Mouse (Mus musculus): ENCODE results near the gene Kif21b.

Kif21b gene

GRCm38 (mm10) chr1:136156304-136156703, 25.1 kb downstream of the Kif21b start:
- no peak for DNase-seq (ENCODE audit: extremely low spot score, low spot score)

GRCm38 (mm10) chr1:136156951-136157350, 25.8 kb downstream of the Kif21b start:
- no peak for DNase-seq (ENCODE audit: extremely low spot score, low spot score)

GRCm38 (mm10) chr1:136159830-136160229, 28.6 kb downstream of the Kif21b start:
- no peak for DNase-seq (ENCODE audit: extremely low spot score, low spot score)

GRCm38 (mm10) chr1:136160297-136160696, 29.1 kb downstream of the Kif21b start:
- DNase-seq (ENCODE audit: extremely low spot score, low spot score): no peak

- DNase-seq (ENCODE audit: extremely low spot score, low spot score): no peak
Measured at GRCm38 (mm10) chr1:136160930-136161329, 29.7 kb downstream of the Kif21b start.

- no peak for DNase-seq (ENCODE audit: extremely low spot score, low spot score)
Measured at GRCm38 (mm10) chr1:136161333-136161921, 30.2 kb downstream of the Kif21b start.

GRCm38 (mm10) chr1:136165436-136165835, 34.2 kb downstream of the Kif21b start:
- no peak for DNase-seq (ENCODE audit: extremely low spot score, low spot score)

- no peak for DNase-seq (ENCODE audit: extremely low spot score, low spot score)
Measured at GRCm38 (mm10) chr1:136167657-136168056, 36.5 kb downstream of the Kif21b start.

GRCm38 (mm10) chr1:136170109-136170508, 38.9 kb downstream of the Kif21b start:
- DNase-seq (ENCODE audit: extremely low spot score, low spot score): peak; percentile 85

GRCm38 (mm10) chr1:136172696-136173095, 41.5 kb downstream of the Kif21b start:
- DNase-seq (ENCODE audit: extremely low spot score, low spot score): no peak

GRCm38 (mm10) chr1:136174101-136174606, 43.0 kb downstream of the Kif21b start:
- DNase-seq (ENCODE audit: extremely low spot score, low spot score): peak; percentile 46

GRCm38 (mm10) chr1:136175183-136175582, 44.0 kb downstream of the Kif21b start:
- DNase-seq (ENCODE audit: extremely low spot score, low spot score): peak; percentile 60

- DNase-seq (ENCODE audit: extremely low spot score, low spot score): no peak
Measured at GRCm38 (mm10) chr1:136177085-136177484, 45.9 kb downstream of the Kif21b start.

- DNase-seq (ENCODE audit: extremely low spot score, low spot score): no peak
Measured at GRCm38 (mm10) chr1:136178741-136179140, 47.6 kb downstream of the Kif21b start.

GRCm38 (mm10) chr1:136179511-136180001, 48.4 kb downstream of the Kif21b start:
- DNase-seq (ENCODE audit: extremely low spot score, low spot score): no peak

- no peak for DNase-seq (ENCODE audit: extremely low spot score, low spot score)
Measured at GRCm38 (mm10) chr1:136190033-136190432, 58.8 kb downstream of the Kif21b start.

- DNase-seq (ENCODE audit: extremely low spot score, low spot score): peak; percentile 41
Measured at GRCm38 (mm10) chr1:136212803-136213202, 81.6 kb downstream of the Kif21b start, which contains the start of gene Mroh3. Mroh3 (minus strand) TSS chr1:136212828.

- no peak for DNase-seq (ENCODE audit: extremely low spot score, low spot score)
Measured at GRCm38 (mm10) chr1:136214304-136214703, 83.1 kb downstream of the Kif21b start.

- no peak for DNase-seq (ENCODE audit: extremely low spot score, low spot score)
Measured at GRCm38 (mm10) chr1:136220037-136220871, 89.1 kb downstream of the Kif21b start.

- no peak for DNase-seq (ENCODE audit: extremely low spot score, low spot score)
Measured at GRCm38 (mm10) chr1:136222386-136222785, 91.2 kb downstream of the Kif21b start.

- DNase-seq (ENCODE audit: extremely low spot score, low spot score): no peak
Measured at GRCm38 (mm10) chr1:136223758-136224342, 92.7 kb downstream of the Kif21b start.

- no peak for DNase-seq (ENCODE audit: extremely low spot score, low spot score)
Measured at GRCm38 (mm10) chr1:136225846-136226245, 94.7 kb downstream of the Kif21b start.

All from neural tube, embryonic 10.5 days (tissue).